Mouse (Mus musculus) lung, postnatal 0 days (tissue): ENCODE results near the gene Xbp1. TPM values are rescaled to one million over a fixed set of nuclear protein-coding genes. Genes with fewer than 3 reads are reported as not detected.
"Not testable (repeated sequence)": the region's sequence is repeated elsewhere in the genome, so short reads cannot be mapped to it uniquely, and the experiment has no call there.

ENCODE experiments used
- ATAC-seq: fragments of 200-750 bp; cut with Nextera tagmentation; 2 replicates; pipeline ENCODE4 v1.8.0; 2017; ENCODE audit warnings: moderate library complexity
- DNase-seq: peaks from one replicate; pipeline ENCODE4 v3.0.0-alpha.2; 2016; ENCODE audit warnings: low spot score
- H3K27ac ChIP-seq: fragments of 300-500 bp; sonication (generic); 2 replicates; pipeline ENCODE4 v1.5.1; 2014; ENCODE audit warnings: antibody characterized with exemption, mild to moderate bottlenecking, low read length, mixed read lengths
- H3K27me3 ChIP-seq: fragments of 300-500 bp; sonication (generic); replicated peaks from 2 replicates; pipeline ENCODE4 v1.6.1; 2014; ENCODE audit warnings: low read length, mixed read lengths; ENCODE audit not compliant: insufficient read depth
- H3K36me3 ChIP-seq: fragments of 300-500 bp; sonication (generic); 2 replicates; pipeline ENCODE4 v1.6.1; 2014; ENCODE audit warnings: low read length, mixed read lengths; ENCODE audit not compliant: insufficient read depth
- H3K4me1 ChIP-seq: fragments of 300-500 bp; sonication (generic); 2 replicates; pipeline ENCODE4 v1.6.1; 2014; ENCODE audit warnings: antibody characterized with exemption, low read depth, low read length, mixed read lengths; ENCODE audit not compliant: insufficient read depth
- H3K4me2 ChIP-seq: fragments of 300-500 bp; sonication (generic); replicated peaks from 2 replicates; pipeline ENCODE4 v1.6.1; 2014; ENCODE audit warnings: low read depth, mild to moderate bottlenecking, low read length, moderate library complexity, mixed read lengths
- H3K4me3 ChIP-seq: fragments of 300-500 bp; sonication (generic); 2 replicates; pipeline ENCODE4 v1.5.1; 2014; ENCODE audit warnings: low read depth, low read length
- H3K9ac ChIP-seq: fragments of 300-500 bp; sonication (generic); replicated peaks from 2 replicates; pipeline ENCODE4 v1.6.1; 2014; ENCODE audit warnings: low read depth, mild to moderate bottlenecking
- H3K9me3 ChIP-seq: fragments of 300-500 bp; sonication (generic); 2 replicates; pipeline ENCODE4 v1.6.1; 2016; ENCODE audit warnings: low read length, mixed read lengths
- CTCF ChIP-seq: IDR thresholded peaks from 2 replicates; pipeline ENCODE4 v1.5.1; 2016; ENCODE audit warnings: antibody characterized with exemption, mild to moderate bottlenecking
- EP300 ChIP-seq: IDR thresholded peaks from 2 replicates; pipeline ENCODE4 v1.6.1; 2016; ENCODE audit warnings: antibody characterized with exemption, mild to moderate bottlenecking, control low read depth
- WGBS: fragments of 180-500 bp; shearing (Covaris S2); extraction: QIAGEN DNeasy Blood & Tissue Kit; methylation state at CpG from one replicate; pipeline ENCODE4 v1.1.7; 2014; 5-methylcytosine and 5-hydroxymethylcytosine counted together
- polyA plus RNA-seq: library from polyadenylated mRNA; unstranded; fragments of >200 nt; fragmentation: Nextera tagmentation; extraction: Ambion mirVana; gene quantifications from 2 replicates; pipeline ENCODE4 v1.2.1, GENCODE M21; 2015

Xbp1 gene
- polyA plus RNA-seq, 1 experiment from 2014 or later, result 211 TPM

- 82% methylated on average over 13 of the region's 13 CpGs for WGBS
- no peak overlapping the region for H3K4me3 ChIP-seq
- no peaks in the 10 kb centered on the region for H3K36me3 ChIP-seq
- DNase-seq (no peak), ATAC-seq (no peak)
- no peak overlapping the region for H3K9ac ChIP-seq
- no peak for TF ChIP-seq EP300
- no peak for TF ChIP-seq CTCF
- no peak overlapping the region for H3K4me2 ChIP-seq
- H3K4me1 ChIP-seq, result no peaks in the 10 kb centered on the region
- H3K9me3 ChIP-seq, result no peaks in the 10 kb centered on the region
- no peaks in the 10 kb centered on the region for H3K27me3 ChIP-seq
- H3K27ac ChIP-seq, result no peak overlapping the region
Observed at GRCm38 (mm10) chr11:5482581-5482980, 37.9 kb upstream of the Xbp1 start.

- H3K4me3 ChIP-seq, result peak overlapping the region; percentile 37
- TF ChIP-seq EP300 (no peak), CTCF (peak; percentile 92)
- DNase-seq (peak; percentile 93), ATAC-seq (peak; percentile 88)
- peak overlapping the region; percentile 64 for H3K4me2 ChIP-seq
- WGBS, result 5% methylated on average over 15 of the region's 15 CpGs
- H3K4me1 ChIP-seq, result no peaks in the 10 kb centered on the region
- H3K36me3 ChIP-seq, result no peaks in the 10 kb centered on the region
- H3K9ac ChIP-seq, result peak overlapping the region; percentile 37
- peak overlapping the region; percentile 57; the same call in 1 of the 2 replicates for H3K27ac ChIP-seq
- no peaks in the 10 kb centered on the region for H3K27me3 ChIP-seq
- H3K9me3 ChIP-seq, result no peaks in the 10 kb centered on the region
Observed at GRCm38 (mm10) chr11:5485193-5486011, 35.1 kb upstream of the Xbp1 start.

GRCm38 (mm10) chr11:5489433-5489832, 31.0 kb upstream of the Xbp1 start:
- not testable (repeated sequence) for H3K9ac ChIP-seq, DNase-seq, H3K36me3 ChIP-seq, H3K27ac ChIP-seq, H3K4me1 ChIP-seq, H3K9me3 ChIP-seq, H3K27me3 ChIP-seq, H3K4me3 ChIP-seq, H3K4me2 ChIP-seq
- 77% methylated on average over 10 of the region's 10 CpGs for WGBS
- 0 out of 2 replicates have a peak, but pooled peaks have one; percentile 14 for ATAC-seq

GRCm38 (mm10) chr11:5490989-5491656, 29.3 kb upstream of the Xbp1 start:
- DNase-seq, result no peak
- no peak overlapping the region for H3K4me3 ChIP-seq
- WGBS, result 68% methylated on average over 10 of the region's 10 CpGs

GRCm38 (mm10) chr11:5491912-5492311, 28.5 kb upstream of the Xbp1 start:
- H3K4me3 ChIP-seq, result no peak overlapping the region
- no peak for ATAC-seq
- no peak overlapping the region for H3K9ac ChIP-seq
- TF ChIP-seq EP300 (no peak), CTCF (no peak)
- no peak overlapping the region for H3K27ac ChIP-seq
- no peaks in the 10 kb centered on the region for H3K36me3 ChIP-seq
- no peak for DNase-seq
- no peaks in the 10 kb centered on the region for H3K9me3 ChIP-seq
- no peaks in the 10 kb centered on the region for H3K27me3 ChIP-seq
- 21% methylated on average over 7 of the region's 7 CpGs for WGBS
- H3K4me2 ChIP-seq, result no peak overlapping the region
- H3K4me1 ChIP-seq, result no peaks in the 10 kb centered on the region

More at GRCm38 (mm10) chr11:5490989-5491656, 29.3 kb upstream of the Xbp1 start:
- ATAC-seq, result no peak
- no peak overlapping the region for H3K9ac ChIP-seq
- no peaks in the 10 kb centered on the region for H3K9me3 ChIP-seq
- TF ChIP-seq CTCF (no peak), EP300 (no peak)
- no peak overlapping the region for H3K4me2 ChIP-seq
- H3K4me1 ChIP-seq, result no peaks in the 10 kb centered on the region
- H3K27ac ChIP-seq, result no peak overlapping the region
- H3K36me3 ChIP-seq, result no peaks in the 10 kb centered on the region
- no peaks in the 10 kb centered on the region for H3K27me3 ChIP-seq

GRCm38 (mm10) chr11:5493869-5494268, 26.6 kb upstream of the Xbp1 start:
- 52% methylated on average over 2 of the region's 2 CpGs for WGBS
- DNase-seq, result no peak
- peaks cover 8% of the 10 kb centered on the region; the same call in 1 of the 2 replicates for H3K4me1 ChIP-seq
- no peak for ATAC-seq
- no peaks in the 10 kb centered on the region for H3K36me3 ChIP-seq
- H3K27ac ChIP-seq, result no peak overlapping the region
- TF ChIP-seq CTCF (no peak), EP300 (no peak)
- H3K4me2 ChIP-seq, result no peak overlapping the region
- H3K27me3 ChIP-seq, result no peaks in the 10 kb centered on the region
- no peak overlapping the region for H3K4me3 ChIP-seq
- no peak overlapping the region for H3K9ac ChIP-seq
- no peaks in the 10 kb centered on the region for H3K9me3 ChIP-seq
